Mouse (Mus musculus) layer of hippocampus, adult 9-11 months (tissue): Measurements from ENCODE around the gene Gm35549.
"Not testable (repeated sequence)": the region's sequence is repeated elsewhere in the genome, so short reads cannot be mapped to it uniquely, and the experiment has no call there.

Experiments
- DNase-seq: peaks from one replicate; pipeline ENCODE4 v3.0.0; 2022

Gm35549 gene

DNA sequence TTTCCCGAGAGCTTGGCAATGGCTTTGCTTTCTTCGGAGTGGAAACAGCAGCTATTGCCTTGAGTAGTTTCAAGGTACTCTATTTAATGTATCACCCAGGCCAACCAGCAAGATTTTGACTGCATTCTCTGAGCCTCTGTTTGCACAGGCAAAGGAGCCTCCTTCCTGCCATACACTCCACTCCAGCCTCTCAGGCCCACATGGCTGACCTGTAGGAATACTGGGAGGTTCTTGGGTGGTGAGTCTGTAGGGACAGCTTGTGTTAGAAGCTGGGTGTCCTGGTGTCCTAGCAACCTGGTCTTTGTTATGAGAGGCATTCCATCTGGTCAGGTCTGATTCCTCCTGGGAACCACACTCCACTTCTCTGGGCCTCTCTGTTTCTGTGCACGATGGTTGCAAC is at the start of gene Gm35549:
Gene Gm35549 (minus strand): TSS at position 276 of the 400 bp plus-strand sequence.
- no peak for DNase-seq

DNA sequence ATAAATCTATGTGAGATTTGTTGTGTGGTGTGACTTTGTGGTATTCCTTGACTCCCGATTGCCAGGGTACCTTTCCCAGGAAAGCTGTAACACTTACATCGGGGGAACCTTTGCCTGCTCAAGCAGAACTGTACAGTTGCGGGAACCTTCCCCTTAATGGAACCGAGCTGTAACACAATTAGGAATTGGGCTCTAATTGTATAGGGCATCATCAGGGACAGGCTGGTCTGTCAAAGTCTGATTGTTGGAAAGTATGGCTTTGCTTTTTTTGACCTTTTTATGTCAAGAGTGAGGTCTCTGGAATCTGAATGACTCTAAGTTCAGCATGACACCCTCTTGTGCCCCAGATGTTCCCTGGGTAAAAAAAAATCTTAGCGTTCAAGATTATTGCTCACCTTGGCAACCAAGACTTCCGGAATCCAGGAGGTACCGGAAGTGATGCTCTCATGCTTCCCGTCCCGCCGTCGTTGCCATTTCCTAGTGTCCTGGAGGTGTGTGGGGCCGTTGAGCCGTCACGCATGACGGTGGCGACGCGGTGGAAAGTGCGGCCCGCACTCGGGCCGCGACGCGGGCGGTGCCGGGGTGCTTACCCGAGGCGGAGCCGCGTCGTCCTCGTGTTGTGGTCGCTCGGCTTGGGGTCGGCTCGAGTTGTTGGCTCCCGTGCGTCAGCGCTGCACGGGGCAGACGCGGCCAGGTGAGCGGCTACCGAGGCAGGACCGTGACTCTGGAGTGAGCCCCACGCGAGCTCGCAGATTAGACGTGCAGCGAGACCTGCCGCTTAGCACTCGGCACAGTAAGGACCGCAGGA is 42.7 kb upstream of the Gm35549 start:
- DNase-seq = peak; percentile 57

DNA sequence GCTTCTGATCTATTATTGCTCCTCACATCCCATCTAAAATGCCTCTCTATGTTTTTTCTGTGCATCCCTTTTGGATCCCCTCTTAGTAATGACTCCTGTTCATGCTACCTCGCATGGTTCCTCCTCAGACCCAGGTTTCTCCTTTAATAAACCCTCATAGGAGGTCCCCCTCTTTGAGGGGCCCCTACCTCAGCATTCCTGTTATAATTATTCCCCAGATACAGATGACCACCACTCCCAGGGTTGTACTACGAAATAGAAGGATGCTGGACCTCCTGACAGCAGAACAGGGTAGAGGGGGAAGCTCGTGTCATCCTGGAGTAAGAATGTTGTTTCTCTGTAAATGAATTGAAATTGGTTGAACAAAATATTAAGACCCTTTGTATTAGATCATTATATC is 41.5 kb upstream of the Gm35549 start, which contains the start of gene Zkscan7:
Gene Zkscan7 (plus strand): TSS at position 301 of the 400 bp plus-strand sequence.
- DNase-seq = no peak

DNA sequence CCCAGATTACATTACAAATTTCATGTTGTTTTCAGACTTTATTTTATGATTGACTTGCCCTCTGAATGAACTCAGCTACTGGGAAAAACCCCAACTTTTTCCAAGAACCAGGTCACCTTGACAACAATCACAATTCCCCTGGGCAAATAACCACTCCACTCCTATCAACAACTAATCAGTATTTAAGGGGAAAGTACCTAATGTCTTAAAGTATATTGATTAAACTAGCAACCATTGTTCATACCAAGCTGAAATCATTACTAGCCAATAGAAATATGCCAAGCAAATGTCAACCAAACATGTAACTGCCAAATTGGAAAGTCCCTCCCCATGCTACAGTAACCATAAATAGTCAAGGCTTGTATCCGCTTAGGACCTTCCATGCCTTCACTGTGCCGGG is 31.3 kb upstream of the Gm35549 start:
- DNase-seq = no peak

DNA sequence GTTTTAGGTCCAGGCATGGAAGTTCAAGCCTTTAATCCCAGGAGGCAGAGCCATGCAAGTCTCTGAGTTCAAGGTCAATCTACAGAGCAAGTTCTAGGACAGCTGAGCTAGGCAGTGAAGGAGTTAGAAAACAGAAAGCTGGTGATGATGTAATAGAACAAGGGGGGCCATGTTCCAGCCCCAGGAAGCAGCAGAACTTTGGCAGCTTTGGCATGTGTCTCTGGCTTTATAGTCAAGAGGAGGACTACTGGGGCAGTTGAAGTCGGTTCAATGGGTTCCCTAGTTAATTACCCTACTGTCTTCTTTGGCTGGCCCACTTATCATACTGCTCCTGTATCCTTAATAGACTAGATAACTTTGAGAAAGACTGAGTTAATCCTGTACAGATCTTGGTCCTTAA is 30.8 kb upstream of the Gm35549 start:
- no peak for DNase-seq

DNA sequence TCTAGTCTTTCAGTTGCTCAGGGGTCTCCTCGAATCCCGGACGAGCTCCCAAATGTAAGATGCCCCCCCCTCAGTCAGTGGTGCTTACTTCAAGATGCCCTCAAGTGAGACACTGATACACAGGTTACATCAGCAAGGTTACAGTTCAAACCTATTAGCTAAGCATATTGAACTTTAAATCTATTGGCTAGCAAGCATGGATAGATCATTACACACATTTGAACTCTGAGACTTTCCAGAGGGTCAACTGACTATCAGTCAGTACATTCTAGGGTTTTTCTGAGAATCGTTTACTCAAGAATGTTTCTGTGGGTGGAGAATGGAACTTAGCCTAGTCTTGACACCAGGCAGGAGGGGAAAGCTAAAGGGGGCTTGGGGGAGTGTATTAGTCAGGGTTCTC is 28.8 kb upstream of the Gm35549 start:
- no peak for DNase-seq

DNA sequence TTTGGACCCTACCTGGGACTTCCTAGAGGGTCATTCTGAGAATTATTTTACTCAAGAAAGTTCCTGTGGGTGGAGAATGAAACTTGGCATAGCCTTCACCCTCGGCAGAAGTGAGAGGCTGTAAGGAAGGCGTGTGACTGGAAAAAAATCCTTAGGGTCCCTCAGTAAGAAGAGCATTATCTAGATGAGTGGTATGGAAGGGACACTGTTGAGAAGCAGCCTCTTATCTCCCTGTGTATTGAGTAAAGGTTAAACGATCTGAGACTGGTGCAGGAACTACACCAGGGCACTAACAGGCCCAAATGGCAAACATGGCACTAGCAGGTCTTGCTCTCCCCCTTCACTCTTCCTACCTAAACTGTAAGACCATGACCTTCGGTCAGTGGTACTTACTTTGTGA is 22.4 kb upstream of the Gm35549 start:
- no peak for DNase-seq

DNA sequence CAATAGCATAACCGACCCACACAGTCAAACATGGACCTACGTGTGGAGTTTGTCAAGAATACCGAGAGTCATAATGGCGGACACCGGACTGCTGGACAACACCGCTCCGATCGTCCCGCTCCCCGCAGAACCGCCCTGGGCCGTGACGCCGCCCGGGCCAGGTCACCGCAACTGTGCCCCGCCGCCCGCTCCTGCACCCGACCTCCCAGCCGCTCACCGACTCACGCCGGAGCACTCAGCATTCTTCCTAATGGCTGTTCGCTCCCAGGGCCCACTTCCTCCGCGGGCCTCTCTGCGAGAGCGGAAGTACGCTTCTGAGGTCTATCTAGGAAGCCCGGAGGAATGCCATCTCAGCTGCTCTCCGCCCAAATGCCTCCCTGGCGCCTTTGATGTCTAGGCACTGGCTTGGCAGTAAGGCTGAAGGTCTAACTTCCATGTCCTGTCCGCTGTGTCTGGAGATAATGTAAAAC is 21.9 kb upstream of the Gm35549 start, which contains the start of gene Zfp445:
Gene Zfp445 (minus strand): TSS at position 310 of the 470 bp plus-strand sequence.
- peak; percentile 83 for DNase-seq

DNA sequence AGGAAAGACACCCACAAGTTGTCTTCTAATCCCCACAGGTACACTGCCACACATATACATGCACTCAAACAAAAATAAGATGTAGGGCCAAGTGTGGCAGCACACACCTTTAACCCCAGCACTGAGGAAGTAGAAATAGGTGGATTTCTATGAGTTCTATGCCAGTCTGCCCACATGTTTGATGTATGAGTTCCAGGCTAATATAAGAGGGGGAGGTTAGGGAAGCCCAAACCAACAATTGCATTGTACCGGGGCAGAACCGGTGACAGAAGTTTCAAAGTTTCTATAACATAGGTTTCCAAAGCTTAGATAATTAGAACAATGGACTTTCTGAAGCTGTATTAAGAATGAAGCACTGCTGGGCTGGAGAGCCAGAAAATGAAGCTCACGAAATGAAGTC is 21.0 kb upstream of the Gm35549 start:
- no peak for DNase-seq

DNA sequence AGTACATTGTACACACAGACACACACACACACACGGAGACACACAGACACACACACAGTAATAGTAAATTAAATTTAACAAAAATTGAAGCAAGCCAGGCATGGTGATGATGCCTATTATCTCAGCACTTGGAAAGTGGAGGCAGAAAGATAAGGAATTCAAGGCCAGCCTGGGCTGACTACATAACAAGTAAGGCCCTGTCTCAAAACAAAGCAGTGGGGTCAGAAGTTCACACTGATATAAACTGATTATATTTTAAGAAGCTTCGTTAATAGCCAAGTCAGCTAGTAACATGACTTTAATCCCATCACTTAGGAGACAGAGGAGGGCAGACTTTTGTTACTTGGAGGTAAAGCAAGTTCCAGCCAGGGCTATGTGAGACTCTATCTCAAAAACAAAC is 19.9 kb upstream of the Gm35549 start:
- no peak for DNase-seq

DNA sequence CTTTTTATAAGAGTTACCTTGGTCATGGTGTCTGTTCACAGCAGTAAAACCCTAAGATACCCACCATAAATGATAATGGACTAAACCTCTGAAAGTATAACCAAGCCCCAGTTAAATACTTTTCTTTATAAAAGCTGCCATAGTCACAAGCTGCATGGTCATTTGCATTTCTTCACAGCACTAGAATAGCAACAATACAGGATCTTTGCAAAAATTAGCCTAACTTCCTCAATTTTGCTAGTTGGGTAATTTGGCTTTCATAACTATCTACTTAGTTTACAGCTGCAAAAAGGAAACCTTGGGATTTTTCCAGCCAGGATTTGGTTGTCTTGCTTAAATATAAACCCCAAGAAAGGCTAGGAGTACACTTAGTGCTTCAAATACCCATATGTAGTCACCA is 16.9 kb upstream of the Gm35549 start:
- DNase-seq = no peak

DNA sequence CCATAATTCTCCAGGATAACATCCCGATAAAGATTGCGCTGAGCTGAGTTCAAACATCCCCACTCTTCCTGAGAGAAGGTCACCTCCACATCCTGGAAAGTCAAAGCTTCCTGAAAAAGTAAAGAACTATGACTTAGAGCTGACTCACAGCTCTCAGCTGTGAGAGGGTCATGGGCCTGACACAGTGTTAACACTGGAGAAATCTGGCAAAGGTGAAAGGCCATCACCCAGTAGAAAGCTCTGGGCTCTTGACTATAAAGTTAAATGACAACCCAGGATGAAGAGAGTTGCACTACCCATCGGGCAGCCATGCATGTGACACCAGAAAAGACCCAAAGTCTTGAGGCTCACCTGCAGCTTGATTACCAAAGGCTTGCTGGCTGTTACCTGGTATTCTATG is 12.9 kb upstream of the Gm35549 start:
- no peak for DNase-seq

DNA sequence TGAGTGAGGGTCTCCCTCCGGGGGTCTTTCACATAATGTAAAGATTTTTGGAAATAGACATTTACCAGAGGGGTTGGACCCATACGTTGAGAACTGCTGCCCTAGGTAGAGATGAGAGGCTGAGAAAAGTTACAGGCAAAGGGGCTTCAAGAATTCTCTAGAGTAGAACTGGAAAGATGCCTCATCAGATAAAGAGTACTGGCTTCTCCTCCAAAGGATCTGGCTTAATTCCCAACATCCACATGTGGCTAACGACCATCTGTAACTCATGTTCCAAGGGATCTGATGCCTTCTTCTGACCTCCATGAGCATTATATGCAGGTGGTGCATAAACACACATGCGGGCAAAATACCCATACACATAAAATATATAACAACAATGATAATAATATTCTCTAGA is 11.8 kb upstream of the Gm35549 start:
- no peak for DNase-seq

DNA sequence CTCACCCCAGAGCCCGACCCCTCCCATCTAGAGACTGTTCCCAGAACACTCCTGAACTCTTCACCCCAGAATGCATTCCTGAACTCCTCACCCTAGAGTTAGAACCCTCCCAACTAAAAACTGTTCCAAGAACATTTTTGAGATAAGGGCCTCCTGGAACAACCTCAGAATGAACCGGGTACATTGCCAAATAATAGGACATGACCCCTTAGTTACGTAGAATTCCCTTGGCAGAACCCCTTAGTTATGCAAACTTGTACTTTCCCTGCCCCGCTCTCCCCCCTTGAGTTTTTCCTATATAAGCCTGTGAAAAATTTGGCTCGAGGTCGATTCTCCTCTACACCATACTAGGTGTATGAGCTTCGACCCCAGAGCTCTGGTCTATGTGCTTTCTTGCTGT is 11.3 kb upstream of the Gm35549 start:
- not testable (repeated sequence) for DNase-seq

DNA sequence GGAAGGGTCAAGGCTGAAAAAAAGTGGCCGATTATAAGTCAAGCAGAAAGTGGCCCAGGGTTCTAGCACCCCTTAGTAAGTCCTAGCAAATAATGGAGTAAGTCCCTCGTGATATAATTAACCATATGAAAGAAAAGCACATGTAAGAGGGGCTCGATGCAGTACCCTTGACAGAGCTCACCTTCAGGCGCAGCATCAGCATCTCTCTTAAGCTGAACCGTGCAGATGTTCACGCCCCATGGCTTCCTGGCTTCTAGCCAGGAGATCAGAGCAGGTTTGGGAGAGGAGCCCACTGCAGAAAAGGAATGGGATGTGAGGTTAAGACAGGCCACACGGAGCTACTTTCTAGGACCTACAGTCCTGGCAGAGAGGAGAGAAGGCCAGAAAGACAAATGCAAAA is 10.7 kb upstream of the Gm35549 start:
- no peak for DNase-seq

DNA sequence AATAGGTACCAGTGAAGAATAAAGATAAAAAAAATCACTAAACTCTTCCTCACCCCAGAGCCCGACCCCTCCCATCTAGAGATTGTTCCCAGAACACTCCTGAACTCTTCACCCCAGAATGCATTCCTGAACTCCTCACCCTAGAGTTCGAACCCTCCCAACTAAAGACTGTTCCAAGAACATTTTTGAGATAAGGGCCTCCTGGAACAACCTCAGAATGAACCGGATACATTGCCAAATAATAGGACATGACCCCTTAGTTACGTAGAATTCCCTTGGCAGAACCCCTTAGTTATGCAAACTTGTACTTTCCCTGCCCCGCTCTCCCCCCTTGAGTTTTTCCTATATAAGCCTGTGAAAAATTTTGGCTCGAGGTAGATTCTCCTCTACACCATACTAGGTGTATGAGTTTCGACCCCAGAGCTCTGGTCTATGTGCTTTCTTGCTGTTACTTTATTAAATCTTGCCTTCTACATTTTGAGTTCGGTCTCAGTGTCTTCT is 4.0 kb upstream of the Gm35549 start:
- not testable (repeated sequence) for DNase-seq

DNA sequence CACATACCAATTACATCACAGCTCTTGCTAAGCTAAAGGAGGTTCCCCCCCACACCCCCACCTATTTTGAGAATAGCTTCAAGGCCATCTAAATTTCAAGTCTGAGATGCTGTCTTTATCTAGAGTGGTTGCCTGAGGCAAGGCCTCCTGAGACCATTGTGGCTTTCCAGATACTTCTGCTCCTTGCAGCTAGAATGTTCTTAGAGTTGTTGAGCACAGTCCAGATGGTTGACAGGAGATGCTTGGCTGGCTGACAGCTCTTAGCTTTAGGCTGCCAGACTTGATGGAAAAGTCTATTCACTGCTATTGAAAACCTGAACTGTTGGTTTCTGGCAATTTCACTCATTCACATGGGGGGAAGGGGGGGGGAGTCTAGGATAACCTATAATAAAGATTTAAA is 2.3 kb upstream of the Gm35549 start:
- DNase-seq = peak; percentile 72

DNA sequence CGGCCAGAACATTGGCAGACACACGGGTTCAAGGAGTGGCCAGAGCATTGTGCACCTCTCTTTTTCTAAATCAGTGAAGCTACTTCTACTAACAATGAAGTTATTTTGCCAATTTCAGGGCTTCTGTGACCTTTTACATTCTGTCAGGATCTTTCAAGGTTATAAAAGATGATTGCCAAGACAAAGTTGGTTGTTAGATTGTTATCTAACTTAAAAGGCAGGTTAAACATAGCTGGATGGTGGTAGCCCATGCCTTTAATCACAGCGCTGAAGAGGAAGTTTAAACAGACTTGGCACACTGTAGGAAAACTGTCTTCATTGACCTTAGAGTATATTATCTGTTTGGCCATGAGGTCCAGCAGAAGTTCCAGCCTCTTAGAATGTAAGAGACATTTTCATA is 1.8 kb upstream of the Gm35549 start:
- no peak for DNase-seq

DNA sequence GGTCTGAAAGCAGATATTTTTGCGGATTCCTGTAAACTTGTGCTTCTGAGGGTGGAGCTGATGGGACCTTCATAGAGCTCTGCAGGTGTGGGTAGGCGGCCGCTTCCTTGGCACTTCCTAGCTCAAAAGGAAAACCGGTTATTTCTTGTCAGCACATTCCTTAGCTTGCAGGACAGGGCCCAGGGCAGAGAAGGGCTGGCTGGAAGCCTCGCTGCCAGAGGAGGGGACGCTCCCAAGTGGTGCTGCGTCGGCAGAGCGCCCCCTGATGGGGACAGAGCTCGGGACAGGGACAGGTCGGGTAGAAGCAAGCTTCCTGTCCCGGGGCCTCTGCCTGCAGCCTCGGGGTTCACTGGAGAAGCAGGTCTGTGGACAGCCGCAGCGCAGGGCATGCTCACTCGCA is 6.2 kb downstream of the Gm35549 start:
- no peak for DNase-seq

DNA sequence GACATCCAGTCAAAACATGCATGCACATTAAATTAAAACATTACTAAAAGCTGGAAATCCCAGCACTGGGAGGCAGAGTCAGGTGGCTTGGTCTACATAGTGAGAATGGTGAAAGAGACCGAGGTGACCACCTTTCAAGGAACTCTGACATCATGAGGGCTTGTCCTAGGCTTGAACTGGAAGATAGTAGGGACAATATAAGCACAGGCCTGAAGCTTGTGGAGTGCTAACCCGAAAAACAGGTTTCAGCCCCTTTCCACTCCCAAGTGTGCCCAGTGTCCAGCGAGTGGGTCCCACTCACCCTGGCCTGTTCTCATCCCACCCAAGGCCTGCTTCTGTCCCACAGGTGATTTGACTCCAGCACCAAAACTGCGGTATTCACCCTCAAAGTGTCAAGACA is 6.6 kb downstream of the Gm35549 start:
- no peak for DNase-seq

DNA sequence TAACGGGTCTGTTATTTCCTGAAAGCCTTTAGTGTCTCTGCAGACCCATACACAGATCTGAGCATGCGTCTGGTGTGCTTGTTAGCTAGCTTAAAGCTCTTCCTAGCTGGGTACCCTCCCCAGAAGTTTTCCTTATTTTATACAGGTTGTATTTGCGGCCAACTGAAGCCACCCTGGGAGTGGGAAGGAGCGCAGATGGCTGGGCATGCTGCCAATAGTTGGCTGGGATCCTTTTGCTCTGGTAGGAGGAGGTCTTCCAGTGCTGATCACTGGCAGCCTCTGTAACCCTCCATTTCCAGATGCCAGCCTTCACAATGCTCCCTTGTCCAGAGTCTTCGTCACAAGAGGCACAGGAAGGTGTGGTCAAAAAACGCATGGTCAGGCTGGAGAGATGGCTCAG is 7.0 kb downstream of the Gm35549 start:
- peak; percentile 59 for DNase-seq

DNA sequence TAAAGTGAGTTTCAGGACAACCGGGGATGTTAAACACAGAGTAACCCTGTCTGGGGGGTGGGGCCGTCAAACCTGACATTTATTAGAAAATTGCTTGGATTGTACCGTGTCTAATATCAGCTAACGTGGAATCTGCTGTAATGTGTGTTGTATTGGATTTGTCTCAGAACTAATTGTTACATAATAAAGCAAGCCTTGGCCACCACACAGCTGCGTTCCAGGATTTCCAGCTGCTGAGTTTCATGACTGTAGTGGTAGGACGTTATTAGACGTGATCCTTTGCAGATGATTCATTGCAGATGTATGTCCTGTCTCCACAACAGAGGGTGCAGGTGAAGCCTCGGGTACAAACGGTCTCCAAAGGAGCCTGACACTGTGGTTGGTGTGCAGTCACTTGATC is 7.7 kb downstream of the Gm35549 start:
- no peak for DNase-seq

DNA sequence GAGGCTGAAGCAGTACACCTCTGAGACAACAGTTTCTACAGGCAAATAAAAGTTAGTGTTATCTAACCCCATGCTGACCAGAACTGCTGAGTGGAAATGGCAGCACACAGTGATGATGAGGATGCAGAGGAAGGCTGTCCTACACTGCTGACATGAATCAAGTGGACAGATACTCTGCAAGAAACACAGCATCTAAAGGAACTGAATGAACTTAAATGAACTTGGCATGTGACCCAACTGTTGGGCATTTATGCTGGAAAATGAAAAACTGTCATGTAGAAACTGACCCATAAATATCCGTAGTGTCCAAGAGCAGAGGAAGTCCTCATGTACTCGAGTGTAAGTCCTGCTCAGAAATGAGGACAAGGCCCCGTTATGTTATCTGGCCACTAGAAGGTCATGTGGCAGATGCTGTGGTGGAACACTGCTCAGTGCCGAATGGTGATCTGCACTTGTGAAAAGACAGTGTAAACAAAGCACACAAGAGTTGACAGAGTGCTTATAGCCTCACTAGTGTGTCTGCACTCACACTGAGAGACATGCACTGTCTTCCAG is 13.9 kb downstream of the Gm35549 start:
- DNase-seq = no peak

DNA sequence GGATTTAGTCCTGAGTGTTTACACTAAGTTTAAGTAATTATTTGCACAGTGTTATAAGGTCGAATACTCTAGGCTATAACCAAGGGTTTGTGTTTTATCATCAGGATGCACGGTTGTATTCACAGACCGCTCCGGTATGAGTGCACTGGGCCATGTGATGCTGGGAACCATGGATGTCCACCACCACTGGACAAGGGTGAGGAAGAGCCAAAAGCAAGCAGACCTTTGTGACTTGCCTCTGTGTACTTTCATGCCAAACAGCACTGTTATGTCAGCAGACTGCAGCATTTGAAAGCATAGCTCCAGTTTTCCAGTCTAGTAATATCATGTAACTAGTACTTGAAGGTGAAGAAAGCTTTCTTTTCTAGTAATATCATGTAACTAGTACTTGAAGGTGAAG is 17.1 kb downstream of the Gm35549 start:
- no peak for DNase-seq
